Mouse (Mus musculus) CH12.LX (cell line): ENCODE measurements around the gene Gsg1l.

ENCODE experiments used
- CHD2 ChIP-seq: IDR thresholded peaks from 2 replicates; pipeline ENCODE4 v1.6.1; 2011; ENCODE audit warnings: low read length, improper control_type of control experiment
- CTCF ChIP-seq, 2 experiments: IDR thresholded peaks in 1 of 2; conservative IDR thresholded peaks in 1 of 2; 2 replicates each; pipeline ENCODE4 v1.5.1; 2011 to 2012; ENCODE audit warnings: low read depth in 2 of 2, low read length in 2 of 2, improper control_type of control experiment in 1 of 2, inconsistent platforms in 1 of 2, mild to moderate bottlenecking in 1 of 2, moderate library complexity in 1 of 2
- EP300 ChIP-seq: IDR thresholded peaks from 2 replicates; pipeline ENCODE4 v1.6.1; 2011; ENCODE audit warnings: low read length, improper control_type of control experiment
- POLR2A ChIP-seq: IDR thresholded peaks from 2 replicates; pipeline ENCODE4 v1.6.1; 2011; ENCODE audit warnings: low read depth, mild to moderate bottlenecking, improper control_type of control experiment, low read length
- TCF12 ChIP-seq: IDR thresholded peaks from 2 replicates; pipeline ENCODE4 v1.6.1; 2014; ENCODE audit warnings: low read depth, mild to moderate bottlenecking, inconsistent platforms, low read length, improper control_type of control experiment
- ZKSCAN1 ChIP-seq: IDR thresholded peaks from 2 replicates; pipeline ENCODE4 v1.6.1; 2012; ENCODE audit warnings: low read depth, inconsistent platforms, low read length, improper control_type of control experiment, borderline replicate concordance
- ZMIZ1 ChIP-seq: IDR thresholded peaks from 2 replicates; pipeline ENCODE4 v1.6.1; 2012; ENCODE audit warnings: low read depth, mild to moderate bottlenecking, inconsistent platforms, low read length, improper control_type of control experiment

- TF ChIP-seq CTCF (conservative IDR thresholded peaks at IDR 0.05 in 1 of 2, IDR thresholded peaks at IDR 0.05 in 1 of 2; ENCODE audit: low read depth in 2 of 2, low read length in 2 of 2), result no peak
- TF ChIP-seq POLR2A, result no peak
- TF ChIP-seq CHD2, result no peak
- TF ChIP-seq TCF12, result no peak
- no peak for TF ChIP-seq ZMIZ1
- TF ChIP-seq EP300, result no peak
- TF ChIP-seq ZKSCAN1, result no peak
Observed at GRCm38 (mm10) chr7:126007132-126007910, 74.9 kb downstream of the Gsg1l start.
